Mouse (Mus musculus): Measurements from ENCODE around the gene Thsd7b.
"Not testable (repeated sequence)": the region's sequence is repeated elsewhere in the genome, so short reads cannot be mapped to it uniquely, and the experiment has no call there.

GRCm38 (mm10) chr1:130246930-130247329 is 973.8 kb downstream of the Thsd7b start:
- not testable (repeated sequence) for TF ChIP-seq CTCF (IDR thresholded peaks at IDR 0.05; ENCODE audit: control insufficient read depth, insufficient read depth, low read length); POLR2A (IDR thresholded peaks at IDR 0.05; ENCODE audit: borderline replicate concordance, control insufficient read depth, low read depth, low read length)

Measured in bone marrow, adult 2 months (tissue).